Mouse (Mus musculus) hematopoietic stem cell, adult 5-6 weeks (primary cell): ENCODE results near the gene Naa11. TPM values are rescaled to one million over a fixed set of nuclear protein-coding genes. Genes with fewer than 3 reads are reported as not detected.
A peak's percentile ranks its signal among the peaks of the same experiment; 100 is the strongest.

Source experiments
- ATAC-seq, 2 experiments: fragments of 125-278 bp in 1 of 2; replicated peaks in 1 of 2; 2 replicates each; pipeline ENCODE4 v1.8.0; 2016 to 2017; ENCODE audit warnings: inconsistent platforms in 2 of 2, mild to moderate bottlenecking in 2 of 2, moderate number of reproducible peaks in 2 of 2, low read depth in 1 of 2, moderate TSS enrichment in 1 of 2; ENCODE audit not compliant: low FRiP score in 2 of 2, poor library complexity in 2 of 2, severe bottlenecking in 2 of 2, insufficient read depth in 1 of 2, low TSS enrichment in 1 of 2
- total RNA-seq: library from RNA; stranded (forward); fragments of 172-1452, 232-1000 nt; gene quantifications from 2 replicates; pipeline ENCODE4 v1.2.3, GENCODE M21; 2017

The Naa11 gene
- total RNA-seq, 1 experiment from 2014 or later, result not detected

GRCm38 (mm10) chr5:97356135-97356534, 36.0 kb downstream of the Naa11 start:
- ATAC-seq, result peak; percentile 46 to 58

- peak in 1 of 2 experiments; percentile 29; a peak in 1 of 4 replicates for ATAC-seq
Measured at GRCm38 (mm10) chr5:97355152-97355551, 37.0 kb downstream of the Naa11 start.

- no peak for ATAC-seq
Measured at GRCm38 (mm10) chr5:97348760-97349159, 43.4 kb downstream of the Naa11 start.

GRCm38 (mm10) chr5:97348310-97348709, 43.9 kb downstream of the Naa11 start:
- ATAC-seq, result no peak

- ATAC-seq, result no peak
Measured at GRCm38 (mm10) chr5:97345732-97346253, 46.4 kb downstream of the Naa11 start.

GRCm38 (mm10) chr5:97345129-97345528, 47.0 kb downstream of the Naa11 start:
- ATAC-seq, result peak in 1 of 2 experiments; percentile 32; a peak in 1 of 4 replicates

- ATAC-seq, result no peak
Measured at GRCm38 (mm10) chr5:97344144-97344543, 48.0 kb downstream of the Naa11 start.

GRCm38 (mm10) chr5:97334794-97335193, 57.4 kb downstream of the Naa11 start:
- no peak for ATAC-seq

Other genes starting within 250 kb of the Naa11 start
- gene Gk2, start 64.6 kb upstream of the Naa11 start, total RNA-seq, result not detected in 2 replicates